Mouse (Mus musculus): ENCODE measurements around the gene Stkld1. TPM values are rescaled to one million over a fixed set of nuclear protein-coding genes. Genes with fewer than 3 reads are reported as not detected.

Stkld1 gene
- polyA plus RNA-seq, 1 experiment from 2014 or later: 0.11 TPM

- Histone ChIP-seq H3K27ac (replicated peaks) (peak overlapping the region; percentile 98), H3K9me3 (no peaks in the 10 kb centered on the region), H3K4me1 (peaks cover 39% of the 10 kb centered on the region)
Measured at GRCm38 (mm10) chr2:26909387-26909784, 24.5 kb upstream of the Stkld1 start.

GRCm38 (mm10) chr2:26910124-26910993 lies 23.5 kb upstream of the Stkld1 start, which contains the start of the genes Med22 and Rpl7a:
TSS of gene Med22 (minus strand) at chr2:26910677.
TSS of gene Rpl7a (plus strand) at chr2:26910764.
- Histone ChIP-seq H3K27me3 (replicated peaks; ENCODE audit: low read depth, poor library complexity, severe bottlenecking) (no peaks in the 10 kb centered on the region), H3K36me3 (replicated peaks) (peaks cover 74% of the 10 kb centered on the region), H3K9me3 (no peaks in the 10 kb centered on the region), H3K4me3 (peak within 1 kb of the TSS; percentile 79), H3K27ac (replicated peaks) (peak within 1 kb of the TSS; percentile 98), H3K4me1 (peaks cover 44% of the 10 kb centered on the region)
- WGBS: under 1% methylated on average over 74 of the region's 74 CpGs
- peak; percentile 99 for DNase-seq (ENCODE audit: low spot score)

More at GRCm38 (mm10) chr2:26909387-26909784, 24.5 kb upstream of the Stkld1 start:
- Histone ChIP-seq H3K4me3 (peak overlapping the region; percentile 79), H3K27me3 (replicated peaks; ENCODE audit: low read depth, poor library complexity, severe bottlenecking) (no peaks in the 10 kb centered on the region), H3K36me3 (replicated peaks) (peaks cover 80% of the 10 kb centered on the region)
- no peak for DNase-seq (ENCODE audit: low spot score)

GRCm38 (mm10) chr2:26910994-26911765 lies 22.7 kb upstream of the Stkld1 start:
- Histone ChIP-seq H3K4me1 (peaks cover 51% of the 10 kb centered on the region), H3K4me3 (peak overlapping the region; percentile 79), H3K36me3 (replicated peaks) (peaks cover 66% of the 10 kb centered on the region), H3K27me3 (replicated peaks; ENCODE audit: low read depth, poor library complexity, severe bottlenecking) (no peaks in the 10 kb centered on the region), H3K27ac (replicated peaks) (peak overlapping the region; percentile 98), H3K9me3 (no peaks in the 10 kb centered on the region)
- WGBS: under 1% methylated on average over 37 of the region's 37 CpGs
- DNase-seq (ENCODE audit: low spot score): peak; percentile 79

GRCm38 (mm10) chr2:26912253-26912770 lies 21.5 kb upstream of the Stkld1 start:
- Histone ChIP-seq H3K4me1 (peaks cover 62% of the 10 kb centered on the region), H3K27ac (replicated peaks) (peak overlapping the region; percentile 98), H3K36me3 (replicated peaks) (peaks cover 57% of the 10 kb centered on the region), H3K4me3 (peak overlapping the region; percentile 79), H3K27me3 (replicated peaks; ENCODE audit: low read depth, poor library complexity, severe bottlenecking) (no peaks in the 10 kb centered on the region), H3K9me3 (no peaks in the 10 kb centered on the region)
- 74% methylated on average over 5 of the region's 5 CpGs for WGBS
- DNase-seq (ENCODE audit: low spot score): no peak

GRCm38 (mm10) chr2:26913416-26914147 lies 20.3 kb upstream of the Stkld1 start:
- no peaks in the 10 kb centered on the region for H3K9me3 ChIP-seq
- peaks cover 57% of the 10 kb centered on the region for H3K36me3 ChIP-seq (replicated peaks)
- no peaks in the 10 kb centered on the region for H3K27me3 ChIP-seq (replicated peaks; ENCODE audit: low read depth, poor library complexity, severe bottlenecking)
- peaks cover 57% of the 10 kb centered on the region for H3K4me1 ChIP-seq
- no peak for DNase-seq (ENCODE audit: low spot score)
- H3K27ac ChIP-seq (replicated peaks): no peak overlapping the region
- 81% methylated on average over 17 of the region's 17 CpGs for WGBS
- H3K4me3 ChIP-seq: 0 out of 2 replicates have a peak overlapping the region, but pooled peaks have one; percentile 14

GRCm38 (mm10) chr2:26914148-26914941 lies 19.5 kb upstream of the Stkld1 start:
- Histone ChIP-seq H3K4me1 (peaks cover 50% of the 10 kb centered on the region), H3K27me3 (replicated peaks; ENCODE audit: low read depth, poor library complexity, severe bottlenecking) (no peaks in the 10 kb centered on the region), H3K9me3 (no peaks in the 10 kb centered on the region), H3K36me3 (replicated peaks) (peaks cover 60% of the 10 kb centered on the region), H3K27ac (replicated peaks) (no peak overlapping the region), H3K4me3 (no peak overlapping the region)
- no peak for DNase-seq (ENCODE audit: low spot score)
- 62% methylated on average over 8 of the region's 8 CpGs for WGBS

- WGBS: 2% methylated on average over 47 of the region's 47 CpGs
Measured at GRCm38 (mm10) chr2:26915927-26916728, 17.7 kb upstream of the Stkld1 start, which contains the start of the genes Surf2 and Surf1. TSS of gene Surf2 (plus strand) at chr2:26916367. TSS of gene Surf1 (minus strand) at chr2:26916530.

GRCm38 (mm10) chr2:26916738-26917137 lies 17.1 kb upstream of the Stkld1 start:
- 4% methylated on average over 13 of the region's 13 CpGs for WGBS
- H3K4me1 ChIP-seq: peaks cover 43% of the 10 kb centered on the region
- DNase-seq (ENCODE audit: low spot score): no peak
- H3K27me3 ChIP-seq (replicated peaks; ENCODE audit: low read depth, poor library complexity, severe bottlenecking): no peaks in the 10 kb centered on the region
- peaks cover 76% of the 10 kb centered on the region for H3K36me3 ChIP-seq (replicated peaks)
- H3K27ac ChIP-seq (replicated peaks): peak overlapping the region; percentile 88
- H3K9me3 ChIP-seq: no peaks in the 10 kb centered on the region
- H3K4me3 ChIP-seq: peak overlapping the region; percentile 80

More at GRCm38 (mm10) chr2:26915927-26916728, 17.7 kb upstream of the Stkld1 start, which contains the start of the genes Surf2 and Surf1:
- Histone ChIP-seq H3K9me3 (no peaks in the 10 kb centered on the region), H3K27me3 (replicated peaks; ENCODE audit: low read depth, poor library complexity, severe bottlenecking) (no peaks in the 10 kb centered on the region), H3K4me1 (peaks cover 45% of the 10 kb centered on the region), H3K4me3 (peak within 1 kb of the TSS; percentile 80), H3K36me3 (replicated peaks) (peaks cover 76% of the 10 kb centered on the region), H3K27ac (replicated peaks) (peak within 1 kb of the TSS; percentile 88)
- peak; percentile 86 for DNase-seq (ENCODE audit: low spot score)

GRCm38 (mm10) chr2:26919684-26920083 lies 14.2 kb upstream of the Stkld1 start:
- no peak overlapping the region for H3K27ac ChIP-seq (replicated peaks)
- peaks cover 76% of the 10 kb centered on the region for H3K36me3 ChIP-seq (replicated peaks)
- H3K9me3 ChIP-seq: no peaks in the 10 kb centered on the region
- no peak overlapping the region for H3K4me3 ChIP-seq
- no peak for DNase-seq (ENCODE audit: low spot score)
- no peaks in the 10 kb centered on the region for H3K27me3 ChIP-seq (replicated peaks; ENCODE audit: low read depth, poor library complexity, severe bottlenecking)
- WGBS: 90% methylated on average over 3 of the region's 3 CpGs
- H3K4me1 ChIP-seq: peaks cover 32% of the 10 kb centered on the region

- Histone ChIP-seq H3K9me3 (no peaks in the 10 kb centered on the region), H3K36me3 (replicated peaks) (peaks cover 82% of the 10 kb centered on the region), H3K4me3 (no peak overlapping the region), H3K4me1 (peaks cover 27% of the 10 kb centered on the region), H3K27ac (replicated peaks) (no peak overlapping the region), H3K27me3 (replicated peaks; ENCODE audit: low read depth, poor library complexity, severe bottlenecking) (no peaks in the 10 kb centered on the region)
- WGBS: 82% methylated on average over 6 of the region's 6 CpGs
- no peak for DNase-seq (ENCODE audit: low spot score)
Measured at GRCm38 (mm10) chr2:26920190-26920855, 13.5 kb upstream of the Stkld1 start.
